Mouse (Mus musculus) neural tube, embryonic 14.5 days (tissue): Measurements from ENCODE around the gene Rep15. TPM values are rescaled to one million over a fixed set of nuclear protein-coding genes. Genes with fewer than 3 reads are reported as not detected.

ENCODE experiments used
- ATAC-seq: fragments of 200-750 bp; cut with Nextera tagmentation; 2 replicates; pipeline ENCODE4 v1.8.0; 2017; ENCODE audit warnings: low read depth, mild to moderate bottlenecking, moderate TSS enrichment, moderate library complexity
- H3K27ac ChIP-seq: fragments of 300-500 bp; sonication (generic); 2 replicates; pipeline ENCODE4 v1.5.1; 2014; ENCODE audit warnings: low read depth, mild to moderate bottlenecking, control low read depth, low read length, moderate library complexity, mixed read lengths
- H3K27me3 ChIP-seq: fragments of 300-500 bp; sonication (generic); 2 replicates; pipeline ENCODE4 v1.6.1; 2014; ENCODE audit warnings: low read length; ENCODE audit not compliant: control insufficient read depth, insufficient read depth
- H3K36me3 ChIP-seq: fragments of 300-500 bp; sonication (generic); 2 replicates; pipeline ENCODE4 v1.6.1; 2014; ENCODE audit warnings: low read length, mixed read lengths; ENCODE audit not compliant: control insufficient read depth, insufficient read depth
- H3K4me1 ChIP-seq: fragments of 300-500 bp; sonication (generic); 2 replicates; pipeline ENCODE4 v1.6.1; 2014; ENCODE audit warnings: low read length; ENCODE audit not compliant: control insufficient read depth, insufficient read depth
- H3K4me2 ChIP-seq: fragments of 300-500 bp; sonication (generic); 2 replicates; pipeline ENCODE4 v1.6.1; 2014; ENCODE audit warnings: mild to moderate bottlenecking, low read depth, low read length, control low read depth
- H3K4me3 ChIP-seq: fragments of 300-500 bp; sonication (generic); 2 replicates; pipeline ENCODE4 v1.5.1; 2014; ENCODE audit warnings: low read depth, low read length, control low read depth, mixed read lengths
- H3K9ac ChIP-seq: fragments of 300-500 bp; sonication (generic); replicated peaks from 2 replicates; pipeline ENCODE4 v1.6.1; 2014; ENCODE audit warnings: low read depth, mild to moderate bottlenecking, control low read depth, low read length, mixed read lengths
- H3K9me3 ChIP-seq: fragments of 300-500 bp; sonication (generic); 2 replicates; pipeline ENCODE4 v1.6.1; 2016; ENCODE audit warnings: low read length; ENCODE audit not compliant: control insufficient read depth
- WGBS: fragments of 180-500 bp; shearing (Covaris S2); extraction: QIAGEN DNeasy Blood & Tissue Kit; methylation state at CpG from one replicate; pipeline ENCODE4 v1.1.7; 2014; 5-methylcytosine and 5-hydroxymethylcytosine counted together
- polyA plus RNA-seq: library from polyadenylated mRNA; unstranded; fragments of >200 nt; fragmentation: Nextera tagmentation; extraction: Ambion mirVana; gene quantifications from 2 replicates; pipeline ENCODE4 v1.2.1, GENCODE M21; 2014

Gene Rep15
- polyA plus RNA-seq, 1 experiment from 2014 or later = 0.60 TPM

- Histone ChIP-seq H3K27ac (no peak overlapping the region), H3K27me3 (no peaks in the 10 kb centered on the region), H3K9ac (no peak overlapping the region), H3K4me2 (no peak overlapping the region), H3K9me3 (no peaks in the 10 kb centered on the region), H3K4me1 (no peaks in the 10 kb centered on the region), H3K36me3 (no peaks in the 10 kb centered on the region), H3K4me3 (no peak overlapping the region)
- ATAC-seq = no peak
- WGBS = 86% methylated on average over 16 of the region's 16 CpGs
These were observed 9.8 kb upstream of the Rep15 start for GRCm38 (mm10) chr6:147022375-147023132.

GRCm38 (mm10) chr6:147023133-147023395 lies 9.3 kb upstream of the Rep15 start:
- WGBS = 84% methylated on average over 2 of the region's 2 CpGs
- Histone ChIP-seq H3K4me1 (no peaks in the 10 kb centered on the region), H3K4me3 (no peak overlapping the region), H3K27me3 (no peaks in the 10 kb centered on the region), H3K4me2 (no peak overlapping the region), H3K27ac (no peak overlapping the region), H3K36me3 (no peaks in the 10 kb centered on the region), H3K9me3 (no peaks in the 10 kb centered on the region), H3K9ac (no peak overlapping the region)
- ATAC-seq = no peak

GRCm38 (mm10) chr6:147023568-147023967 lies 8.8 kb upstream of the Rep15 start:
- Histone ChIP-seq H3K4me2 (no peak overlapping the region), H3K4me1 (no peaks in the 10 kb centered on the region), H3K36me3 (no peaks in the 10 kb centered on the region), H3K9me3 (no peaks in the 10 kb centered on the region), H3K27me3 (no peaks in the 10 kb centered on the region), H3K4me3 (no peak overlapping the region), H3K9ac (no peak overlapping the region), H3K27ac (no peak overlapping the region)
- ATAC-seq = no peak

- no peaks in the 10 kb centered on the region for H3K36me3 ChIP-seq
- H3K4me2 ChIP-seq = no peak overlapping the region
- H3K4me3 ChIP-seq = no peak overlapping the region
- no peak for ATAC-seq
- WGBS = 88% methylated on average over 3 of the region's 3 CpGs
- no peaks in the 10 kb centered on the region for H3K4me1 ChIP-seq
- no peaks in the 10 kb centered on the region for H3K27me3 ChIP-seq
- H3K9ac ChIP-seq = no peak overlapping the region
- H3K27ac ChIP-seq = no peak overlapping the region
- no peaks in the 10 kb centered on the region for H3K9me3 ChIP-seq
These were observed 7.6 kb upstream of the Rep15 start for GRCm38 (mm10) chr6:147024761-147025160.

GRCm38 (mm10) chr6:147028396-147028795 lies 4.0 kb upstream of the Rep15 start:
- Histone ChIP-seq H3K9ac (no peak overlapping the region), H3K27me3 (no peaks in the 10 kb centered on the region), H3K4me3 (no peak overlapping the region), H3K27ac (no peak overlapping the region), H3K36me3 (no peaks in the 10 kb centered on the region), H3K4me2 (no peak overlapping the region), H3K4me1 (no peaks in the 10 kb centered on the region), H3K9me3 (no peaks in the 10 kb centered on the region)
- 88% methylated on average over 2 of the region's 2 CpGs for WGBS
- ATAC-seq = no peak

GRCm38 (mm10) chr6:147029591-147029990 lies 2.8 kb upstream of the Rep15 start:
- ATAC-seq = no peak
- Histone ChIP-seq H3K27ac (no peak overlapping the region), H3K9ac (no peak overlapping the region), H3K27me3 (no peaks in the 10 kb centered on the region), H3K4me1 (no peaks in the 10 kb centered on the region), H3K4me2 (no peak overlapping the region), H3K36me3 (no peaks in the 10 kb centered on the region), H3K4me3 (no peak overlapping the region), H3K9me3 (no peaks in the 10 kb centered on the region)
- WGBS = 93% methylated on average over 9 of the region's 9 CpGs

- Histone ChIP-seq H3K36me3 (no peaks in the 10 kb centered on the region), H3K9ac (no peak overlapping the region), H3K27me3 (no peaks in the 10 kb centered on the region), H3K4me3 (no peak overlapping the region), H3K4me1 (no peaks in the 10 kb centered on the region), H3K9me3 (no peaks in the 10 kb centered on the region), H3K27ac (no peak overlapping the region), H3K4me2 (no peak overlapping the region)
- no peak for ATAC-seq
- WGBS = 82% methylated on average over 15 of the region's 15 CpGs
These were observed 2.1 kb upstream of the Rep15 start for GRCm38 (mm10) chr6:147030096-147030885.

- Histone ChIP-seq H3K27me3 (no peaks in the 10 kb centered on the region), H3K4me1 (peaks cover 7% of the 10 kb centered on the region), H3K9ac (peak within 1 kb of the TSS; percentile 89), H3K27ac (peak within 1 kb of the TSS; percentile 88), H3K36me3 (peaks cover 6% of the 10 kb centered on the region; the same call in 1 of the 2 replicates), H3K4me3 (peak within 1 kb of the TSS; percentile 53), H3K4me2 (peak within 1 kb of the TSS; percentile 72), H3K9me3 (no peaks in the 10 kb centered on the region)
- ATAC-seq = peak; percentile 100
- 3% methylated on average over 66 of the region's 66 CpGs for WGBS
These were observed 10.2 kb downstream of the Rep15 start, which contains the start of gene Mrps35 for GRCm38 (mm10) chr6:147042291-147043290. Gene Mrps35 (plus strand): TSS chr6:147042764.
